Mouse (Mus musculus): ENCODE data around the gene Pign. TPM values are rescaled to one million over a fixed set of nuclear protein-coding genes. Genes with fewer than 3 reads are reported as not detected.

The Pign gene
- polyA plus RNA-seq, 1 experiment = 33.6 TPM

- Histone ChIP-seq H3K9ac (ENCODE audit: low read depth, poor library complexity, severe bottlenecking) (no peak overlapping the region), H3K36me3 (ENCODE audit: control insufficient read depth, insufficient read depth, low read length, poor library complexity, severe bottlenecking) (no peaks in the 10 kb centered on the region; the same call in 1 of the 2 replicates), H3K27me3 (ENCODE audit: control insufficient read depth, insufficient read depth, low read length, poor library complexity, severe bottlenecking) (no peaks in the 10 kb centered on the region), H3K4me3 (ENCODE audit: low read depth, low read length) (no peak overlapping the region), H3K9me3 (replicated peaks; ENCODE audit: control insufficient read depth, insufficient read depth, low read length, poor library complexity, severe bottlenecking) (no peaks in the 10 kb centered on the region), H3K4me1 (ENCODE audit: control insufficient read depth, insufficient read depth, low read length) (peaks cover 5% of the 10 kb centered on the region), H3K27ac (ENCODE audit: insufficient read depth, low read length) (peak overlapping the region; percentile 72)
- TF ChIP-seq CTCF (IDR thresholded peaks at IDR 0.05; ENCODE audit: low read depth, low read length) (no peak), EP300 (IDR thresholded peaks at IDR 0.05; ENCODE audit: insufficient read depth, low read depth, low read length) (no peak), POLR2A (IDR thresholded peaks at IDR 0.05; ENCODE audit: insufficient read depth, low read length) (no peak)
Observed at GRCm38 (mm10) chr1:105523768-105524167, 139.7 kb downstream of the Pign start.

GRCm38 (mm10) chr1:105522321-105522720, 141.2 kb downstream of the Pign start:
- H3K36me3 ChIP-seq (ENCODE audit: control insufficient read depth, insufficient read depth, low read length, poor library complexity, severe bottlenecking) = no peaks in the 10 kb centered on the region; the same call in 1 of the 2 replicates

GRCm38 (mm10) chr1:105518101-105518500, 145.4 kb downstream of the Pign start:
- Histone ChIP-seq H3K9me3 (replicated peaks; ENCODE audit: control insufficient read depth, insufficient read depth, low read length, poor library complexity, severe bottlenecking) (no peaks in the 10 kb centered on the region), H3K27me3 (ENCODE audit: control insufficient read depth, insufficient read depth, low read length, poor library complexity, severe bottlenecking) (no peaks in the 10 kb centered on the region), H3K4me1 (ENCODE audit: control insufficient read depth, insufficient read depth, low read length) (peaks cover 2% of the 10 kb centered on the region), H3K9ac (ENCODE audit: low read depth, poor library complexity, severe bottlenecking) (no peak overlapping the region), H3K27ac (ENCODE audit: insufficient read depth, low read length) (no peak overlapping the region), H3K4me3 (ENCODE audit: low read depth, low read length) (no peak overlapping the region), H3K36me3 (ENCODE audit: control insufficient read depth, insufficient read depth, low read length, poor library complexity, severe bottlenecking) (no peaks in the 10 kb centered on the region; the same call in 1 of the 2 replicates)
- no peak for TF ChIP-seq POLR2A (IDR thresholded peaks at IDR 0.05; ENCODE audit: insufficient read depth, low read length)
- TF ChIP-seq EP300 (IDR thresholded peaks at IDR 0.05; ENCODE audit: insufficient read depth, low read depth, low read length) = no peak
- no peak for TF ChIP-seq CTCF (IDR thresholded peaks at IDR 0.05; ENCODE audit: low read depth, low read length)

More at GRCm38 (mm10) chr1:105522321-105522720, 141.2 kb downstream of the Pign start:
- no peaks in the 10 kb centered on the region for H3K9me3 ChIP-seq (replicated peaks; ENCODE audit: control insufficient read depth, insufficient read depth, low read length, poor library complexity, severe bottlenecking)
- no peak overlapping the region for H3K27ac ChIP-seq (ENCODE audit: insufficient read depth, low read length)
- H3K4me3 ChIP-seq (ENCODE audit: low read depth, low read length) = no peak overlapping the region
- H3K27me3 ChIP-seq (ENCODE audit: control insufficient read depth, insufficient read depth, low read length, poor library complexity, severe bottlenecking) = no peaks in the 10 kb centered on the region
- no peak overlapping the region for H3K9ac ChIP-seq (ENCODE audit: low read depth, poor library complexity, severe bottlenecking)
- H3K4me1 ChIP-seq (ENCODE audit: control insufficient read depth, insufficient read depth, low read length) = peaks cover 5% of the 10 kb centered on the region
- TF ChIP-seq POLR2A (IDR thresholded peaks at IDR 0.05; ENCODE audit: insufficient read depth, low read length) = no peak
- TF ChIP-seq CTCF (IDR thresholded peaks at IDR 0.05; ENCODE audit: low read depth, low read length) = no peak
- 0 out of 2 replicates have a peak, but pooled peaks have one; percentile 35 for TF ChIP-seq EP300 (IDR thresholded peaks at IDR 0.05; ENCODE audit: insufficient read depth, low read depth, low read length)

DNA sequence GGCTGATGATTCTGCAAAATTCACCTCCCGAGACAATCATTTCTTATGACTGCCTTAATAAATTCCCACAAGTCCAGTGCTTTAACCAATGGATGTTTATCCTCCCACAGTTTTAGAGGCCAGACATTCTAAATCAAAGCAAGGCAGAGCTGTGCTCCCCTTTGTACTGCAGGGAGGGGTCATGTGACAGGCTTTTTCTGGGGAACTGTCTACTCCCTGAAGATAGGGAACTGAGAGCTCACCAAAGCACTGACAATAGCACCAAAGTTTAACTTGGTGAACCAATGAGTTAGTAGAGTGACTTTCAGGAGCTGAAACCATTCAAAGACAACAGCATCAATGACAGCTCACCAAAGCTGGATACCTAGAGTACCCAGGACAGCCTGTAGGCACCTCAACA, 156.4 kb downstream of the Pign start:
- H3K36me3 ChIP-seq (ENCODE audit: control insufficient read depth, insufficient read depth, low read length, poor library complexity, severe bottlenecking) = no peaks in the 10 kb centered on the region

DNA sequence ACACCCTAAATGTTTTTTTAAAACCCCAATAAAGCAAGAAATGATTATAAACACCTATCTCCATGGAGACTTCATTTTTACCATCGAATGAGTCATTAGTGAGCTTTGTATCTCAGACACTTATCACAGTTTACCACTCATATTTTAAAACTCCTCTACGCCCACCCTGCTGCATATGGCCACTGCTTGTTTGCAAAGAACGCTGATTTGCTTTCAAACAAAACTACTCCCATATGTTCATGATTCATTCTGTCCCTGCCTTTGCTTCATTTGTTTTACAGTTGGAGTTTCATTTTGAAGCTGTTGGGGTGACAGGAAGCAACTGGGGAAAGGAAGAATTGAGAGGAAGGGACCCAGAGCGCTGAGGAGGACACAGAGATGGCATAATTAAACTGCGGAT, 170.9 kb downstream of the Pign start:
- H3K4me1 ChIP-seq (ENCODE audit: control insufficient read depth, insufficient read depth, low read length) = peaks cover 3% of the 10 kb centered on the region
- peak overlapping the region; percentile 89 for H3K27ac ChIP-seq (ENCODE audit: insufficient read depth, low read length)
- no peaks in the 10 kb centered on the region for H3K27me3 ChIP-seq (ENCODE audit: control insufficient read depth, insufficient read depth, low read length, poor library complexity, severe bottlenecking)
- H3K4me3 ChIP-seq (ENCODE audit: low read depth, low read length) = no peak overlapping the region
- H3K9ac ChIP-seq (ENCODE audit: low read depth, poor library complexity, severe bottlenecking) = no peak overlapping the region
- TF ChIP-seq EP300 (IDR thresholded peaks at IDR 0.05; ENCODE audit: insufficient read depth, low read depth, low read length) = no peak
- TF ChIP-seq CTCF (IDR thresholded peaks at IDR 0.05; ENCODE audit: low read depth, low read length) = no peak
- no peak for TF ChIP-seq POLR2A (IDR thresholded peaks at IDR 0.05; ENCODE audit: insufficient read depth, low read length)
- no peaks in the 10 kb centered on the region for H3K9me3 ChIP-seq (replicated peaks; ENCODE audit: control insufficient read depth, insufficient read depth, low read length, poor library complexity, severe bottlenecking)
- H3K36me3 ChIP-seq (ENCODE audit: control insufficient read depth, insufficient read depth, low read length, poor library complexity, severe bottlenecking) = no peaks in the 10 kb centered on the region

More for the DNA sequence above, 156.4 kb downstream of the Pign start:
- H3K9ac ChIP-seq (ENCODE audit: low read depth, poor library complexity, severe bottlenecking) = no peak overlapping the region
- H3K9me3 ChIP-seq (replicated peaks; ENCODE audit: control insufficient read depth, insufficient read depth, low read length, poor library complexity, severe bottlenecking) = no peaks in the 10 kb centered on the region
- H3K27me3 ChIP-seq (ENCODE audit: control insufficient read depth, insufficient read depth, low read length, poor library complexity, severe bottlenecking) = no peaks in the 10 kb centered on the region
- H3K4me3 ChIP-seq (ENCODE audit: low read depth, low read length) = no peak overlapping the region
- no peak overlapping the region for H3K27ac ChIP-seq (ENCODE audit: insufficient read depth, low read length)
- no peaks in the 10 kb centered on the region for H3K4me1 ChIP-seq (ENCODE audit: control insufficient read depth, insufficient read depth, low read length)
- TF ChIP-seq EP300 (IDR thresholded peaks at IDR 0.05; ENCODE audit: insufficient read depth, low read depth, low read length) (no peak), POLR2A (IDR thresholded peaks at IDR 0.05; ENCODE audit: insufficient read depth, low read length) (no peak), CTCF (IDR thresholded peaks at IDR 0.05; ENCODE audit: low read depth, low read length) (no peak)

DNA sequence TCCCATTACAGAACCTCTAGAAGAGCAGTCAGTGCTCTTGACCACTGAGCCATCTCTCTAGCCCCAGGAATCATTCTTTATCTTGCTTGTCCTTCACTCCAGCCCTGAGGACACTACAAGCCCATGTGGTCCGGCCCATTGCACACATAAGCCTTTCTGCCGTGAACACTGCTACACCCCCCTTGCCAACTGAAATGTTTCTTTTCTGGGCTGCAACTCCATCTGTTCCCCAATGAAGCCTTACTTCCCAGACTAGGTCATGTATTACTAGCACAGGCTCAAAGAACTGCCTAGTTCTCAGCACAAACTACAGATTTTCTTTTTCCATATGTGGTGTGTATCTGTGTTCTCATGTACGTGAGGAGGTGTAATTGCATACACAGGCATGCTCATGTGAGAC, 174.0 kb downstream of the Pign start:
- Histone ChIP-seq H3K9me3 (replicated peaks; ENCODE audit: control insufficient read depth, insufficient read depth, low read length, poor library complexity, severe bottlenecking) (no peaks in the 10 kb centered on the region), H3K9ac (ENCODE audit: low read depth, poor library complexity, severe bottlenecking) (no peak overlapping the region), H3K27me3 (ENCODE audit: control insufficient read depth, insufficient read depth, low read length, poor library complexity, severe bottlenecking) (no peaks in the 10 kb centered on the region), H3K4me1 (ENCODE audit: control insufficient read depth, insufficient read depth, low read length) (peaks cover 3% of the 10 kb centered on the region), H3K27ac (ENCODE audit: insufficient read depth, low read length) (no peak overlapping the region; the same call in 1 of the 2 replicates), H3K4me3 (ENCODE audit: low read depth, low read length) (no peak overlapping the region), H3K36me3 (ENCODE audit: control insufficient read depth, insufficient read depth, low read length, poor library complexity, severe bottlenecking) (no peaks in the 10 kb centered on the region)
- TF ChIP-seq CTCF (IDR thresholded peaks at IDR 0.05; ENCODE audit: low read depth, low read length) = no peak
